Mouse (Mus musculus) liver, embryonic 14.5 days (tissue): ENCODE data around the gene Ctf1. TPM values are rescaled to one million over a fixed set of nuclear protein-coding genes. Genes with fewer than 3 reads are reported as not detected.

Experiments
- ATAC-seq: fragments of 200-750 bp; cut with Nextera tagmentation; 2 replicates; pipeline ENCODE4 v1.8.0; 2017; ENCODE audit warnings: moderate number of reproducible peaks, mild to moderate bottlenecking, moderate library complexity; ENCODE audit not compliant: insufficient read depth
- DNase-seq, 3 experiments: peaks; one replicate each; pipeline ENCODE4 v3.0.0-alpha.2; 2012 to 2013; ENCODE audit warnings: low read depth in 3 of 3, low spot score in 3 of 3
- H3K27ac ChIP-seq: fragments of 300-500 bp; sonication (generic); 2 replicates; pipeline ENCODE4 v1.5.1; 2014; ENCODE audit warnings: moderate library complexity, mild to moderate bottlenecking, control low read depth, inconsistent platforms
- H3K27me3 ChIP-seq: fragments of 300-500 bp; sonication (generic); 2 replicates; pipeline ENCODE4 v1.6.1; 2014; ENCODE audit warnings: mild to moderate bottlenecking, low read length, moderate library complexity; ENCODE audit not compliant: control insufficient read depth, insufficient read depth
- H3K36me3 ChIP-seq: fragments of 300-500 bp; sonication (generic); replicated peaks from 2 replicates; pipeline ENCODE4 v1.6.1; 2014; ENCODE audit warnings: low read depth; ENCODE audit not compliant: control insufficient read depth, insufficient read depth
- H3K4me1 ChIP-seq, 2 experiments: fragments of 200-500 bp in 1 of 2; fragments of 300-500 bp in 1 of 2; sonication (generic) in 1 of 2; replicated peaks; 2 replicates each; pipeline ENCODE4 v1.6.1; 2012 to 2014; ENCODE audit warnings: antibody characterized with exemption in 1 of 2, inconsistent platforms in 1 of 2, low read length in 1 of 2; ENCODE audit not compliant: control insufficient read depth in 2 of 2, insufficient read depth in 2 of 2
- H3K4me2 ChIP-seq: fragments of 300-500 bp; sonication (generic); 2 replicates; pipeline ENCODE4 v1.6.1; 2014; ENCODE audit warnings: low read depth, mild to moderate bottlenecking, control low read depth, moderate library complexity
- H3K4me3 ChIP-seq, 2 experiments: fragments of 200-500 bp in 1 of 2; fragments of 300-500 bp in 1 of 2; sonication (generic) in 1 of 2; 2 replicates each; pipeline ENCODE4 v1.5.1; 2012 to 2014; ENCODE audit warnings: low read depth in 2 of 2, low read length in 2 of 2, mild to moderate bottlenecking in 2 of 2, control low read depth in 1 of 2, inconsistent platforms in 1 of 2, moderate library complexity in 1 of 2; ENCODE audit not compliant: insufficient read depth in 1 of 2
- H3K9ac ChIP-seq: fragments of 300-500 bp; sonication (generic); replicated peaks from 2 replicates; pipeline ENCODE4 v1.6.1; 2014; ENCODE audit warnings: mild to moderate bottlenecking, control low read depth, moderate library complexity
- H3K9me3 ChIP-seq: fragments of 300-500 bp; sonication (generic); 2 replicates; pipeline ENCODE4 v1.6.1; 2016; ENCODE audit warnings: low read length, mixed read lengths; ENCODE audit not compliant: control insufficient read depth
- CTCF ChIP-seq: IDR thresholded peaks from 2 replicates; pipeline ENCODE4 v1.5.1; 2016; ENCODE audit warnings: antibody characterized with exemption, low read depth, control low read depth
- EP300 ChIP-seq: IDR thresholded peaks from 2 replicates; pipeline ENCODE4 v1.6.1; 2016; ENCODE audit warnings: antibody characterized with exemption, low read depth
- WGBS: fragments of 180-500 bp; shearing (Covaris S2); extraction: QIAGEN DNeasy Blood & Tissue Kit; methylation state at CpG from one replicate; pipeline ENCODE4 v1.1.7; 2014; ENCODE audit not compliant: insufficient replicate concordance; 5-methylcytosine and 5-hydroxymethylcytosine counted together
- microRNA counts: library from miRNA; unstranded; fragments of <30 nt; microRNA quantifications from one replicate; lab custom pipeline; 2016
- microRNA-seq: library from miRNA; unstranded; fragments of <30 nt; microRNA quantifications from one replicate; pipeline ENCODE4, GENCODE M21; 2016
- polyA plus RNA-seq, 2 experiments: library from polyadenylated mRNA; depleted of rRNA in 1 of 2; stranded (reverse) in 1 of 2; unstranded in 1 of 2; fragments of >200 nt; fragmentation: Nextera tagmentation in 1 of 2; extraction: Ambion mirVana in 1 of 2; gene quantifications; 2 replicates each; pipeline versions ENCODE4 v1.2.1 to v1.2.3; 2012 to 2014

The Ctf1 gene
- polyA plus RNA-seq, 2 experiments: 1.7 to 2.6 TPM

- TF ChIP-seq EP300 (no peak), CTCF (peak; percentile 99)
- Histone ChIP-seq H3K4me2 (no peak overlapping the region), H3K9me3 (no peaks in the 10 kb centered on the region), H3K9ac (no peak overlapping the region), H3K27me3 (no peaks in the 10 kb centered on the region), H3K27ac (no peak overlapping the region), H3K4me3 (no peak overlapping the region), H3K36me3 (no peaks in the 10 kb centered on the region), H3K4me1 (peaks cover 3 to 9% of the 10 kb centered on the region in 2 experiments; a peak in 3 of 4 replicates)
- 16% methylated on average over 7 of the region's 7 CpGs for WGBS
- ATAC-seq (peak; percentile 55; the same call in 1 of the 2 replicates), DNase-seq (peak in 1 of 3 experiments; percentile 54)
Measured at GRCm38 (mm10) chr7:127761026-127761425, 48.5 kb downstream of the Ctf1 start.

GRCm38 (mm10) chr7:127763642-127764041, 51.1 kb downstream of the Ctf1 start:
- 78% methylated on average over 4 of the region's 4 CpGs for WGBS
- Histone ChIP-seq H3K4me2 (no peak overlapping the region), H3K36me3 (no peaks in the 10 kb centered on the region), H3K27me3 (no peaks in the 10 kb centered on the region), H3K4me3 (no peak overlapping the region), H3K9me3 (no peaks in the 10 kb centered on the region), H3K27ac (no peak overlapping the region), H3K4me1 (peaks cover 18 to 31% of the 10 kb centered on the region in 2 experiments), H3K9ac (no peak overlapping the region)
- ATAC-seq (no peak), DNase-seq (no peak)
- TF ChIP-seq EP300 (no peak), CTCF (no peak)

- ATAC-seq (no peak), DNase-seq (no peak)
- WGBS: 81% methylated on average over 2 of the region's 2 CpGs
- no peak for TF ChIP-seq EP300
- no peak for TF ChIP-seq CTCF
- H3K9me3 ChIP-seq: no peaks in the 10 kb centered on the region
- peaks cover 31 to 39% of the 10 kb centered on the region in 2 experiments for H3K4me1 ChIP-seq
- no peaks in the 10 kb centered on the region for H3K27me3 ChIP-seq
- no peak overlapping the region for H3K9ac ChIP-seq
- no peak overlapping the region for H3K4me3 ChIP-seq
- no peak overlapping the region for H3K4me2 ChIP-seq
- no peaks in the 10 kb centered on the region for H3K36me3 ChIP-seq
- H3K27ac ChIP-seq: peak overlapping the region; percentile 40
Measured at GRCm38 (mm10) chr7:127765756-127766155, 53.2 kb downstream of the Ctf1 start.

- Histone ChIP-seq H3K4me1 (peaks cover 35 to 49% of the 10 kb centered on the region in 2 experiments), H3K4me3 (peak overlapping the region; percentile 58 to 72), H3K9me3 (no peaks in the 10 kb centered on the region), H3K27me3 (no peaks in the 10 kb centered on the region), H3K36me3 (no peaks in the 10 kb centered on the region), H3K4me2 (peak overlapping the region; percentile 94), H3K9ac (peak overlapping the region; percentile 90), H3K27ac (peak overlapping the region; percentile 93)
- peak; percentile 90 to 91 (median 91) for DNase-seq
- 23% methylated on average over 17 of the region's 17 CpGs for WGBS
- TF ChIP-seq CTCF (peak; percentile 69), EP300 (peak; percentile 76)
- ATAC-seq: peak; percentile 93
Measured at GRCm38 (mm10) chr7:127766851-127767609, 54.5 kb downstream of the Ctf1 start.

MicroRNAs encoded within 50 kb of the gene (microRNA counts, 519-probe panel; counts per million panel counts)
- microRNA mmu-miR-762 (lab: Ali Mortazavi, UCI): 69.9 counts per million

Small RNA genes within 50 kb of the gene (microRNA-seq; reads per million reads assigned to microRNA genes)
- gene Mir762: not detected

Other genes with a start within 250 kb of the Ctf1 start
- 7.3 and 9.8 TPM in 2 replicates for gene Fbrs, start 233.5 kb upstream of the Ctf1 start, polyA plus RNA-seq (2012; rRNA removed)
- 4.2 and 4.7 TPM in 2 replicates for gene Fbrs, start 233.5 kb upstream of the Ctf1 start, polyA plus RNA-seq (2014; fragmentation: Nextera tagmentation; extraction: Ambion mirVana)
- 3.7 TPM in 2 replicates for gene Srcap, start 200.8 kb upstream of the Ctf1 start, polyA plus RNA-seq (2012; rRNA removed)
- 10.3 and 14.7 TPM in 2 replicates for gene Srcap, start 200.8 kb upstream of the Ctf1 start, polyA plus RNA-seq (2014; fragmentation: Nextera tagmentation; extraction: Ambion mirVana)
- gene Gm42715, start 193.2 kb upstream of the Ctf1 start, polyA plus RNA-seq (2012; rRNA removed): 5.2 and 6.0 TPM in 2 replicates
- 4.7 and 5.2 TPM in 2 replicates for gene Gm42715, start 193.2 kb upstream of the Ctf1 start, polyA plus RNA-seq (2014; fragmentation: Nextera tagmentation; extraction: Ambion mirVana)
- 0.77 and 1.0 TPM in 2 replicates for gene Tmem265, start 151.3 kb upstream of the Ctf1 start, polyA plus RNA-seq (2012; rRNA removed)
- 1.4 and 1.7 TPM in 2 replicates for gene Tmem265, start 151.3 kb upstream of the Ctf1 start, polyA plus RNA-seq (2014; fragmentation: Nextera tagmentation; extraction: Ambion mirVana)
- gene Phkg2, start 139.4 kb upstream of the Ctf1 start, polyA plus RNA-seq (2012; rRNA removed): 24.9 and 27.3 TPM in 2 replicates
- gene Phkg2, start 139.4 kb upstream of the Ctf1 start, polyA plus RNA-seq (2014; fragmentation: Nextera tagmentation; extraction: Ambion mirVana): 18.5 and 21.7 TPM in 2 replicates
- gene Ccdc189, start 124.1 kb upstream of the Ctf1 start, polyA plus RNA-seq (2012; rRNA removed): 4.4 and 5.4 TPM in 2 replicates
- 6.8 and 7.5 TPM in 2 replicates for gene Ccdc189, start 124.1 kb upstream of the Ctf1 start, polyA plus RNA-seq (2014; fragmentation: Nextera tagmentation; extraction: Ambion mirVana)
- 10.3 and 14.0 TPM in 2 replicates for gene Rnf40, start 124.0 kb upstream of the Ctf1 start, polyA plus RNA-seq (2012; rRNA removed)
- 13.7 and 16.1 TPM in 2 replicates for gene Rnf40, start 124.0 kb upstream of the Ctf1 start, polyA plus RNA-seq (2014; fragmentation: Nextera tagmentation; extraction: Ambion mirVana)
- gene Zfp629, start 96.9 kb upstream of the Ctf1 start, polyA plus RNA-seq (2012; rRNA removed): 1.6 and 1.9 TPM in 2 replicates
- gene Zfp629, start 96.9 kb upstream of the Ctf1 start, polyA plus RNA-seq (2014; fragmentation: Nextera tagmentation; extraction: Ambion mirVana): 1.4 and 2.2 TPM in 2 replicates
- gene Bcl7c, start 3.8 kb upstream of the Ctf1 start, polyA plus RNA-seq (2012; rRNA removed): 11.6 and 12.5 TPM in 2 replicates
- gene Bcl7c, start 3.8 kb upstream of the Ctf1 start, polyA plus RNA-seq (2014; fragmentation: Nextera tagmentation; extraction: Ambion mirVana): 21.7 and 27.9 TPM in 2 replicates
- gene Ctf2, start 19.4 kb downstream of the Ctf1 start, polyA plus RNA-seq (2012; rRNA removed): not detected in 2 replicates
- gene Ctf2, start 19.4 kb downstream of the Ctf1 start, polyA plus RNA-seq (2014; fragmentation: Nextera tagmentation; extraction: Ambion mirVana): 0.05 and 0.15 TPM in 2 replicates
- gene Fbxl19, start 31.8 kb downstream of the Ctf1 start, polyA plus RNA-seq (2012; rRNA removed): 10.8 and 11.3 TPM in 2 replicates
- 0.85 and 1.1 TPM in 2 replicates for gene Fbxl19, start 31.8 kb downstream of the Ctf1 start, polyA plus RNA-seq (2014; fragmentation: Nextera tagmentation; extraction: Ambion mirVana)
- gene Orai3, start 57.1 kb downstream of the Ctf1 start, polyA plus RNA-seq (2012; rRNA removed): 6.9 and 7.2 TPM in 2 replicates
- 3.9 and 4.9 TPM in 2 replicates for gene Orai3, start 57.1 kb downstream of the Ctf1 start, polyA plus RNA-seq (2014; fragmentation: Nextera tagmentation; extraction: Ambion mirVana)
- 5.7 TPM in 2 replicates for gene Setd1a, start 63.9 kb downstream of the Ctf1 start, polyA plus RNA-seq (2012; rRNA removed)
- 10.5 and 12.3 TPM in 2 replicates for gene Setd1a, start 63.9 kb downstream of the Ctf1 start, polyA plus RNA-seq (2014; fragmentation: Nextera tagmentation; extraction: Ambion mirVana)
- gene Gm49388, start 72.9 kb downstream of the Ctf1 start, polyA plus RNA-seq (2012; rRNA removed): 1.2 TPM in 1 of 2 replicates, not detected in the other
- not detected in 2 replicates for gene Gm49388, start 72.9 kb downstream of the Ctf1 start, polyA plus RNA-seq (2014; fragmentation: Nextera tagmentation; extraction: Ambion mirVana)
- gene Hsd3b7, start 87.9 kb downstream of the Ctf1 start, polyA plus RNA-seq (2012; rRNA removed): 44.8 and 45.5 TPM in 2 replicates
- 44.8 and 45.5 TPM in 2 replicates for gene Hsd3b7, start 87.9 kb downstream of the Ctf1 start, polyA plus RNA-seq (2014; fragmentation: Nextera tagmentation; extraction: Ambion mirVana)
- 20.4 and 34.9 TPM in 2 replicates for gene Stx4a, start 111.6 kb downstream of the Ctf1 start, polyA plus RNA-seq (2012; rRNA removed)
- gene Stx4a, start 111.6 kb downstream of the Ctf1 start, polyA plus RNA-seq (2014; fragmentation: Nextera tagmentation; extraction: Ambion mirVana): 7.2 and 8.1 TPM in 2 replicates
- gene Stx1b, start 111.8 kb downstream of the Ctf1 start, polyA plus RNA-seq (2012; rRNA removed): 0.95 and 1.1 TPM in 2 replicates
- gene Stx1b, start 111.8 kb downstream of the Ctf1 start, polyA plus RNA-seq (2014; fragmentation: Nextera tagmentation; extraction: Ambion mirVana): 0.05 and 0.21 TPM in 2 replicates
- gene Zfp646, start 163.5 kb downstream of the Ctf1 start, polyA plus RNA-seq (2012; rRNA removed): 5.8 and 6.7 TPM in 2 replicates
- 4.6 and 5.1 TPM in 2 replicates for gene Zfp646, start 163.5 kb downstream of the Ctf1 start, polyA plus RNA-seq (2014; fragmentation: Nextera tagmentation; extraction: Ambion mirVana)
- gene Zfp668, start 164.1 kb downstream of the Ctf1 start, polyA plus RNA-seq (2012; rRNA removed): 3.0 TPM in 2 replicates
- gene Zfp668, start 164.1 kb downstream of the Ctf1 start, polyA plus RNA-seq (2014; fragmentation: Nextera tagmentation; extraction: Ambion mirVana): 3.9 and 4.3 TPM in 2 replicates
- 0.38 and 0.48 TPM in 2 replicates for gene Prss53, start 178.2 kb downstream of the Ctf1 start, polyA plus RNA-seq (2012; rRNA removed)
- gene Prss53, start 178.2 kb downstream of the Ctf1 start, polyA plus RNA-seq (2014; fragmentation: Nextera tagmentation; extraction: Ambion mirVana): 0.05 and 0.29 TPM in 2 replicates
- gene Gm21974, start 182.7 kb downstream of the Ctf1 start, polyA plus RNA-seq (2012; rRNA removed): not detected in 2 replicates
- gene Gm21974, start 182.7 kb downstream of the Ctf1 start, polyA plus RNA-seq (2014; fragmentation: Nextera tagmentation; extraction: Ambion mirVana): not detected in 2 replicates
- 74.0 and 104 TPM in 2 replicates for gene Vkorc1, start 182.9 kb downstream of the Ctf1 start, polyA plus RNA-seq (2012; rRNA removed)
- 107 and 116 TPM in 2 replicates for gene Vkorc1, start 182.9 kb downstream of the Ctf1 start, polyA plus RNA-seq (2014; fragmentation: Nextera tagmentation; extraction: Ambion mirVana)
- gene Bckdk, start 191.3 kb downstream of the Ctf1 start, polyA plus RNA-seq (2012; rRNA removed): 28.0 and 29.7 TPM in 2 replicates
- 68.3 and 76.0 TPM in 2 replicates for gene Bckdk, start 191.3 kb downstream of the Ctf1 start, polyA plus RNA-seq (2014; fragmentation: Nextera tagmentation; extraction: Ambion mirVana)
- gene Kat8, start 199.8 kb downstream of the Ctf1 start, polyA plus RNA-seq (2012; rRNA removed): 9.6 and 13.7 TPM in 2 replicates
- gene Kat8, start 199.8 kb downstream of the Ctf1 start, polyA plus RNA-seq (2014; fragmentation: Nextera tagmentation; extraction: Ambion mirVana): 15.7 and 17.6 TPM in 2 replicates
- gene Prss8, start 217.4 kb downstream of the Ctf1 start, polyA plus RNA-seq (2012; rRNA removed): 8.3 and 12.6 TPM in 2 replicates
- gene Prss8, start 217.4 kb downstream of the Ctf1 start, polyA plus RNA-seq (2014; fragmentation: Nextera tagmentation; extraction: Ambion mirVana): 9.8 and 10.3 TPM in 2 replicates
- gene Prss36, start 234.0 kb downstream of the Ctf1 start, polyA plus RNA-seq (2012; rRNA removed): 2.0 and 2.3 TPM in 2 replicates
- 3.0 TPM in 2 replicates for gene Prss36, start 234.0 kb downstream of the Ctf1 start, polyA plus RNA-seq (2014; fragmentation: Nextera tagmentation; extraction: Ambion mirVana)